Mouse (Mus musculus) frontal cortex, postnatal 36 days (tissue): ENCODE results near the gene Slc7a5.

ENCODE experiments used
- DNase-seq, 2 experiments: peaks; one replicate each; pipeline ENCODE4 v3.0.0; 2022; ENCODE audit warnings: low spot score in 2 of 2

The Slc7a5 gene

DNA sequence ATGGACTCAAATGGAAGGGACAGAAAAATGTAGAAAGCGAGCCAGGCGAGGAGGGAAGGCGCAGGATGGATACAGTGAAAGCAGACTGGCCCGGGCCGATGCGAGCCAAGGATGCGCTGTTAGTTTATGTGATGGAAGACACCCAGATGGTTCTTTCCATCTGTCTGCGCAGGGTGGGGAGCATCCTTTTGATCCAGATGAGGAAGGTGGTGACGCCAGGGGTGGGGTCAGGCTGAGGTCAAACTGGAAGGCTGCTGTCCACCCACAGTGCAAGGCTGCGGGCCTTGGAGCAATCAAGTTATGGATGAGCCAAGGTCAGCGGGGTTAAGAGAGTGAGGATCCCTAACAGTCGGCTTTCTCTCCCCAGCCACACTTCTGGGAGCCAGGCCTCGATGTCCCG, 28.9 kb upstream of the Slc7a5 start:
- no peak for DNase-seq

GRCm38 (mm10) chr8:121935341-121936294, 28.1 kb upstream of the Slc7a5 start:
- peak; percentile 52 to 71 for DNase-seq

- DNase-seq, result no peak
Measured at GRCm38 (mm10) chr8:121934923-121935322, 27.4 kb upstream of the Slc7a5 start.

DNA sequence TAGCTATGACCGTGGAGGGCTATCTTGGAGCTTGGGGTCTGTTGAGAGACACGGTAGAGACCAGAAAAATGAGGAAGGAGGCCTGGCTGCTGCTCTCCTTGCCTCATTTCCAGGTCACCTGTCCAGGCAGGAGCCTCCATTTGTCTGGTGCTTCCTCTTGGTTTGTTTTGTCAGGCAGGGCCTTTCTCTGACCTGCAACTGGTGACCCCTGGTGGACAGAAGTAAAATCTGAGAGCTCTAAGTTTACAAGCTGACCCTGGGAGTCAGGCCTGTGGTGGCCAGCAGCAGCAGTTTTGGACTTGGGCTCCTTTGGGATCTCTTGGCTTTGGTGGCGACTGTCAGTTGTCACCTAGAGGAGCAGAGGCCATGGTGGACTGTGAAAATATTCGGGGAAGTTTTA, 27.0 kb upstream of the Slc7a5 start:
- DNase-seq, result no peak

DNA sequence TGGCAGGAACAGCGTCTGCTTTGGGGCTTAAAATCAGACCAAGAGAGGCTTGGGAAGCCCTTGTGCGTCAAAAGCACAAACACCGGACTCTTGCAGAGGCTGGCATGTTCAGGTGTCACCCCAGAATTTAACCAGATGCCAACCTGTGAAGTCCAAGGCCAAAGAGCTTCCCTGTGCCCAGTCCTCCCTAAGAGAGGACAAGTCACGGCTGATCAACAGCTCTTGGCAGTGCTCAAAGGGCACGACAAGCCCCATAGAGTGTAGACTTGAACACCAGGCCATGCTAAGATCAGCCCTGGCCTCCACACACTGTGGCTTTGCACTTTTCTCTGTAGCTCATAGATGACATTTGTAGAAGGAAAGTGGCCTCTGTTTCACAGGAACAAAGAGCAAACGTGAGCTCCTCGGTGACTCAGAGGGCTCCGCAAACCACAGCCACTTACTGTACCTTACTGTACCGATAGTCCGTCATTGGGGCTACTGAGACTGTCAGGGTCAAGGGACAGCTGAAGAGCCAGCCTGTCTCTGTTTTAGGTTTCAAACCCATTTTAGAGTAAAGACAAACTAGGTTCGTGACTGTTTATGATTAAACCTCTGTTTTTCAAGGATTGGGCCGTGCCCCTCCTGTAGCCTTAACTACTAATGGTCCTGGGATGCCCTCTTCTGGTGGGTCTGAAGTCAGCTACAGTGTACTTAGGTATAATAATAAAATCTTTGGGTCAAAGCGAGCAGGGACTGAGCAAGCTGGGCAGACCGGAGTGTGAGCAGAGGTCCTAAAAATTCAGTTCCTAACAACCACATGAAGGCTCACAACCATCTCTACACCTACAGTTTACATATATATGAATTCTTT, 25.4 kb upstream of the Slc7a5 start:
- DNase-seq, result no peak

DNA sequence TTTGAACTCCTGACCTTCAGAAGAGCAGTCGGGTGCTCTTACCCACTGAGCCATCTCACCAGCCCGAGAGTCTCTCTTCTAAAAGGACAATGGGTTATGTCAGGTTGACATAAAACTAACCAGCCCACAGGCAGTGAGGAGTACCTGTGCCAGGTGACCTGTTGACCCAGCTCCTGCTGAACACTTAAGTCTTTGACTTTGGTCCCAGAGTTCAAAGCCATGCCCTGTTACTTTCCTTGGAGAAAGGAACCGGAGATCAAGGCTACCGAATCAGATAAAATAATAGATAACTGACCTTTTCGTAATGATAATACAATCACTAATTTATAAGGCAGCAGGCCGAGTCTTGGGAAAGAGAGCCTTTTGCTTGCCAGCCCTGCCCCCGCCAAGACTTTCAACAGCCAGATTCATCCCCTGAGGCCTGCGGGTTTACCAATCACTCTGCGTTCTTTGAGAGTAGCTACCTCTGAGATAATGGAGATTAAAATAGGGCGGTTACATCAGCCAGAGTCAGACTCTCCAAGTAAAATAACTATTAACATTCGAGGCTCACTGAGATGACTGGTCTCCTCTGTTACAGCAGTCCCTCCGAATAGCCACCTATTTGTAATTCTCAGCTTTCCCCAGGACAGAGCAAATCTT, 24.7 kb upstream of the Slc7a5 start:
- no peak for DNase-seq

DNA sequence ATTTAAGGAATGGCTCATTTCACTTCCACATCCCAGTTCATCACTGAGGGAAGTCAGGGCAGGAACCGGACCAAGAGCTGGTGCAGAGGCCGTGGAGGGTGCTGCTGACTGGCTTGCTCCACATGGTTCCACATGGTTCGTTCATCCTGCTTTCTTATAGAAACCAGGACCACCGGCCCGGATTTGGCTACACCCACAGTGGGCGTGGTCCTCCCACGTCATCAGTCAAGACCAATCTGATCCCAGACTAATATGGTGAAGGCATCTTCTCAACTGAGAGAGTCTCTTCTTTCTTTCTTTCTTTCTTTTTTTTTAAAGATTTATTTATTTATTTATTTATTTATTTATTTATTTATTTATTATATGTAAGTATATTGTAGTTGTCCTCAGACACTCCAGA, 24.1 kb upstream of the Slc7a5 start:
- DNase-seq, result no peak

DNA sequence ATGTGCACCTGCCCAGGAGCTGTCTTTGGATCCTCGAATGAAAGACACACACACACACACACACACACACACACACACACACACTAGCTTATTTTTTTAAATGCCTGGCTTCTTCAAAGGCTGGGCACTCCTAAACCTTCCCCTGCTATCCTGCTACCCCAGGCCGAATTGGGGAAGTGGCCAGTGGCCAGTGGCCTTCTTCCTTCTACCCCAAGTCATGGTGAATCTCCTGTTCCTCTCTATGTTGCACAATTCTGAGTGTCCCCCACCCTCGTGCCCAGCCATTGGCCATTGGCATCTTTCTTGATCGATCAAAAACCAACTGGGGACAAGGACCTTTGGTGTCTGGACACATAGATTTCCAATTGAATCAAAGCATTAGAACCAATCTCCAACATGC, 22.6 kb upstream of the Slc7a5 start:
- no peak for DNase-seq

DNA sequence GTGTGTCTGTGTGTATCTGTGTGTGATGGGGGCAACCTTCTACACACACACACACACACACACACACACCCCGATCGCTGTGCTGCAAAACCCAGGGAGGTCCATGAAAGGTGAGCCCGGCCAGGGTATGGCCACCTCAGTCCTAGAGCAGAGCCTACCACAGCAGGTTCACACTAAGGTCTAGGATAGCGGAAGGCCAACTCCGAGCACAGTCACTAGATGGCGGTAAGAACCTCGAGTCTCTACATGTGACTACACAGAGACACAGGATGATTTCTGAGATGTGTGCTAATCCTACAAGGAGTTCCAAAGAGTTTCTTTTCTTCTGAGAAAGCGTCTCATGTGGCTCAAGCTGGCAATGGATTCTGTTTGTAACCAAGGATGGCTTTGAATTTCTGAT, 19.8 kb upstream of the Slc7a5 start:
- DNase-seq, result peak in 1 of 2 experiments; percentile 55

GRCm38 (mm10) chr8:121926266-121926665, 18.8 kb upstream of the Slc7a5 start:
- DNase-seq, result no peak

- DNase-seq, result peak; percentile 68 to 86
Measured at GRCm38 (mm10) chr8:121925624-121926023, 18.1 kb upstream of the Slc7a5 start.

DNA sequence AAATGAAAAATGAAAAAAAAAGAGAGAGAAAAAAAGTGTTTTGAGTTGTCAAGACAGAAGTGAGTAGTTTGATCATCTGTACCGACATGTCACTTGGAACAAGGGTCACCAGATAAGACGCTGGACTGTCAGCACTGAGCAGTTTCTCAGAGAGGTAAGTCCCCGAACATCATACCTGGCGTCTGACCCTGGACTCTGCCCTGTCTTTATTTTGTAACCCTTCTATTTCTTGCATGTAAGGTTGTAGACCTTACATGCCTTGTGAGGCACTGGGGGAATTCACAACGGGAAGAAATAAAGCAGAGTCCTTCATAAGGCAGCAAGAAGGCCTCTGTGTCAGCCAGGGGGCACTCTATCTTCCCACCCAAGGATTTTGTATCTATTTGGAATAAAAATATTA, 17.2 kb upstream of the Slc7a5 start:
- no peak for DNase-seq

- no peak for DNase-seq
Measured at GRCm38 (mm10) chr8:121922101-121922500, 14.6 kb upstream of the Slc7a5 start.

GRCm38 (mm10) chr8:121921582-121921981, 14.1 kb upstream of the Slc7a5 start:
- DNase-seq, result no peak

DNA sequence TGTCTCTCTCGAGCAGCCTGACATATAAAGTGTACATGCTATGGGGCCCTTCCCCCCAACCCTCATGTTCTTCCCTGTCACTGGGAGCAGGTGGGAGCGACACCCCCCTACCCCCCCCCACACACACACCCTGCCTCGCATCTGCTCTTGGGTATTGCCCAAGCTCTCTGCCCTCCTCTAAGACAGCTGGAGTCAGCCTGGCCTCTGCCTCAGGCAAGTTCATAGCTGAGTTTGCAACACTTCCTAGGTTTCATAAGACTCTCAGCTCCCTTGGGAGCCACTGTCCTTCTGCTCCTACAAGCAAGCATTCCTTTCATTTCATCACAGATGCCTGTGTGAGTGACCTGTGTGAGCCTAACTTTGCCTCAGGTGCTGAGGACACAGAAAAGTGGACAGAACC, 12.2 kb upstream of the Slc7a5 start:
- no peak for DNase-seq

GRCm38 (mm10) chr8:121919158-121919557, 11.7 kb upstream of the Slc7a5 start:
- no peak for DNase-seq

- no peak for DNase-seq
Measured at GRCm38 (mm10) chr8:121913378-121913777, 5.9 kb upstream of the Slc7a5 start.

DNA sequence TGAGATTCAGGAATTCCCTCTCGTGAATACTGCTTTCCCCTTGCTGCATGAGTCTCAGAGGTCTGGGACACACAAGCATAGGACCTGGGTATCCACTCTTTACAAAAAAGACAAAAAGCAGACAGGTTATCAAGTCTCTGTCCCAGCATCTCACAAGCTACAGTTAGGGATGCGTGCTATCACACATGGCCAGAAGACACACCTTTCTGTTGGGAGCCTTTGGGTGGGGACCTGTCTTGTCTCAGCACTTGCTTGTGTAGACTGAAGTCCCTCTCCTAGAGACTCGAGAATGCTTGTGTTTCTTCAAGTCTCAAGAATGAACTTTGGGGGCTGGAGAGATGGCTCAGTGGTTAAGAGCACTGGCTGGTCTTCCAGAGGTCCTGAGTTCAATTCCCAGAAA, 5.3 kb upstream of the Slc7a5 start:
- DNase-seq, result no peak

GRCm38 (mm10) chr8:121911987-121912386, 4.5 kb upstream of the Slc7a5 start:
- DNase-seq, result no peak

DNA sequence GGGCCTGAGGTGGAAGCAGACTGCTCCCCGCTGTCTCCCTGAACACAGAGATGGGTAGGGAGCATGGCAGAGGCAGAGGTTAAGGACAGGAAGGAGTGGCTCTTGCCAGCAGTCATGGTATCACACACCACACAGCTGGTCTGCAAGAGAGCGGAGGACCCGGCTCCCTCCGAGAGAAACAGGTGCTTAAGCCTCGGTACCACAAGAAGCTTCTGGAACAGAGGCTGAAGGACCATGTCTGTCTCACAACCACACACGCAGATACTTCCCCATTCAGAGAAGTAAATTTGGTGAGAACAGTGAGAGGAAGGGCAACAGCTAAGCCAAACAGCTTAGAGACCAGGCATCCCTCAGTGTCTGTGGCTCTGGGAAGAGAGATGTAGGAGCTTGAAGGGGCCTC, 3.9 kb upstream of the Slc7a5 start:
- no peak for DNase-seq

GRCm38 (mm10) chr8:121909663-121910062, 2.2 kb upstream of the Slc7a5 start:
- peak; percentile 72 to 82 for DNase-seq

DNA sequence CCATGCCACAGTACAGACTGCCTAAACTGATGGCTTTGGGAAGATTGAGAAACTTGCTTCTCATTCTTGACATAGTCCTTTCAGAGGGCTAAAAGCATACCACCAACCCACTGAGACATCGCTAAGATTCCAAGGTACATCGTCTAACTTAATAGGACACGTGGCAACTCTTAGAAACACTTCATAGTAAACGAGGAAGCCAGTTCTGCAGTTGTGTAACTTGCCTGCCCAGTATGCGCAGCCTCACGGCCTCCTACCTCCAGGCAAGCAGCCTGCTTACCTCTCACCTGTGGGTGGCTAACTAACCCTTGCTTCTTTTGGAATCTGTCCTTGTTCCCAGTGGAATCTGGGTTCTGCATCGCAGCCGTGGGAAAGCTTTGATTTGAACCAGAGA, 1.7 kb upstream of the Slc7a5 start:
- no peak for DNase-seq
